Mouse (Mus musculus) large intestine, adult 2 months (tissue): ENCODE measurements around the gene Kcnh7. TPM values are rescaled to one million over a fixed set of nuclear protein-coding genes. Genes with fewer than 3 reads are reported as not detected.
"Not testable (repeated sequence)": the region's sequence is repeated elsewhere in the genome, so short reads cannot be mapped to it uniquely, and the experiment has no call there.

ENCODE experiments used
- DNase-seq: peaks from one replicate; pipeline ENCODE4 v3.0.0-alpha.2; 2012; ENCODE audit warnings: low read depth, low spot score
- WGBS: fragments of 180-500 bp; shearing (Covaris S2); methylation state at CpG from one replicate; pipeline ENCODE4 v1.1.7; 2018; 5-methylcytosine and 5-hydroxymethylcytosine counted together
- polyA plus RNA-seq: library from polyadenylated mRNA; depleted of rRNA; stranded (reverse); fragments of >200 nt; gene quantifications from 2 replicates; pipeline ENCODE4 v1.2.3, GENCODE M21; 2012

The Kcnh7 gene
- polyA plus RNA-seq, 1 experiment = not detected

DNA sequence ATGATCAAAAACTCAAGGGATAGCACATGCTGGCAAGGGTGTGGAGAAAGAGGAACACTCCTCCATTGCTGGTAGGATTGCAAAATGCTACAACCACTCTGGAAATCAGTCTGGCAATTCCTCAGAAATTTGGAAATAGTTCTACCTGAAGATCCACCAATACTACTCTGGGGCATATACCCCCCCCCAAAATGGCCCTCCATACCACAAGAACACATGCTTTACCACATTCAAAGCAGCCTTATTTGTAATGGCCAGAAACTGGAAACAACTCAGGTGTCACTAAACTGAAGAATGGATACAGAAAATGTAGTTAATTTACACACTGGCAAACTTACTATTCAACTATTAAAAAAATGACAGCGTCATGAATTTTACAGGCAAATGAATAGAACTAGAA is 453.4 kb downstream of the Kcnh7 start:
- WGBS = 65% methylated on average over 1 of the region's 1 CpGs
- no peak for DNase-seq

DNA sequence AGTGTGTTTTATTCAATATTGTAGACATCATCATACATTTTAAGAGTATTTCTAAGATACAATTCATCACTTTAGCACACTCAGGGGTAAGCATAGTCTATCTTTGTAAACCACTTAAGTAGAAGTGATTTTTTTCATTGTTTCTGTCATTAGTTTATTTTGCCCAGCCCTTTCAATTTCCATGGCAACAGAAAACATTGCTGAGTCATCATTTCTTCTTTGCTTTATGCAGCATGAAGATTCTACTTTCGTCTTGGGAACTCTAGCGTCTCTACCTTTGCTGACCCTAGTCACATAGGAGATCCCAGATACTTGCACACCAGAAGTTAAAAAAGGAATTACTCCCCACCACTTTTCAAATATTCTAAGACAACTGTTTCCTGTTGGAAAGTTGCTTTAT is 456.4 kb downstream of the Kcnh7 start:
- 89% methylated on average over 2 of the region's 2 CpGs for WGBS
- DNase-seq = no peak

DNA sequence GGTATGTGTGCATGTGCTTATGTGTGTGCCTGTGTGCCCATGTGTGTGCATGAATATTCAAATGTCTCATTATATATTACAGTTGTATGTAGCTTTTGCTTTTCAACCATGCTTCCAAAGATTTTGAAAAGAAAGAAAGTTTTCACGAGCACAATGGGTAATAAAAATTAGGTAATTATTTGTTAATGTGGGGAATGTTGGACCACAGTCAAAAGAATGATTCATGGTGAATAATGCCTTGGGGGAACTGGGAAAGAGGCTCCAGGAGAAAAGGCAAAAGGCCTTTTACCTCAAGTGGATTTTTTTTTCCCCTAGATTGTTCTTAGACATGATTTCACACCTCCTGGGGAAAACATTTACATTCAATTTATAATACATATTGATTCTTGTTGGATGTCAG is 458.1 kb downstream of the Kcnh7 start:
- 2% methylated on average over 1 of the region's 1 CpGs for WGBS

GRCm38 (mm10) chr2:62718411-62718810 is 465.7 kb downstream of the Kcnh7 start:
- WGBS = 38% methylated on average over 1 of the region's 1 CpGs
- DNase-seq = no peak

More for the DNA sequence above, 458.1 kb downstream of the Kcnh7 start:
- no peak for DNase-seq

DNA sequence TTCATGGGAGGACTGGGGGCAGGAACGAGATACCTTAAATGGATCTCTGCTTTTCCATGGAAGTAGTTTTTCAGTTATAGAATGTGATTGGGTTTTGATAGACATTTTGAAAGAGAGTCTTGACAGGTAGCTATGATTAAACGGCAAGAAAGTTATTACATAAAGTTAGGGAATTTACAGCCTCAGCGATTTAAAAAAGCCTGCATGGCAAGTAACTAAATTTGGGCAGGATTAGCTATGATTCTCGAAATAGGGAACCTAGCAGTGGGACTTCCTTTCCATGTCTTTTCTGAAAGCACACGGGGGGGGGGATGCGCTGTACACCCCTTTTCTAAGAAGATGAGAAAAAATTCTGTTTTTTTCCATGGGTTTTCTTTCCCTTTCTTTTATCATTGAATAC is 466.8 kb downstream of the Kcnh7 start:
- DNase-seq = no peak
- 75% methylated on average over 6 of the region's 6 CpGs for WGBS

DNA sequence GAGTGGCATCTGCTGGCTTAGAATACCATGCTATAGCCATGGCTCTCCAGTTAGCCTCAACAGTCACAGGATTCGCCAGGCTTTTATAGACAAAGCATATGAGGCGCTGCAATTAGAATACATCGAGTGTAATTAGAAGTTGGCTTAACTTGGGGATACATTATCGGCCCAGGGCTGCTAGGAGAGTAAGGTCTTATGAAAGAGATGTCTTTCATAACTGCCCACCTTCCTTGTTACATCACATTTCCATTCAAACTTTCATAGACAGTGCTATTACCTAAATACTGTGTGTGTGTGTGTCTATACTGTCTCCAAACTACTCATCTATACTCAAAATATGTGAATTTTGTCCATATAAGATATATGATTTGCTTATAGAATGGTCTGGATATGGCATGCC is 468.8 kb downstream of the Kcnh7 start:
- DNase-seq = no peak

DNA sequence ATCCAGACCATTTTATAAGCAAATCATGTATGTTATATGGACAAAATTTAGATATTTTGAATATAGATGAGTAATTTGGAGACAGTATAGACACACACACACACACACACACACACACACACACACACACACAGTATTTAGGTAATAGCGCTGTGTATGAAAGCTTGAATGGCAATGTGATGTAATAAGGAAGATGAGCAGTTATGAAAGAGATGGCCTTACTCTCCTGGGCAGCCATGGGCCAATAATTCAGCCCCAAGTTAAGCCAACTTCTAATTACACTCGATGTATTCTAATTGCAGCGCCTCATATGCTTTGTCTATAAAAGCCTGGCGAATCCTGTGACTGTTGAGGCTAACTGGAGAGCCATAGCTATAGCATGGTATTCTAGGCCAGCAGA is 469.7 kb downstream of the Kcnh7 start:
- DNase-seq = not testable (repeated sequence)
- 91% methylated on average over 4 of the region's 4 CpGs for WGBS

More for the DNA sequence above, 468.8 kb downstream of the Kcnh7 start:
- WGBS = 91% methylated on average over 4 of the region's 4 CpGs

- DNase-seq = no peak
- 63% methylated on average over 1 of the region's 1 CpGs for WGBS
These were observed 474.5 kb downstream of the Kcnh7 start for GRCm38 (mm10) chr2:62709633-62710032.

GRCm38 (mm10) chr2:62706313-62706712 is 477.8 kb downstream of the Kcnh7 start:
- WGBS = 87% methylated on average over 3 of the region's 3 CpGs
- no peak for DNase-seq

- WGBS = 52% methylated on average over 6 of the region's 6 CpGs
- DNase-seq = no peak
These were observed 498.2 kb downstream of the Kcnh7 start for GRCm38 (mm10) chr2:62685934-62686333.

DNA sequence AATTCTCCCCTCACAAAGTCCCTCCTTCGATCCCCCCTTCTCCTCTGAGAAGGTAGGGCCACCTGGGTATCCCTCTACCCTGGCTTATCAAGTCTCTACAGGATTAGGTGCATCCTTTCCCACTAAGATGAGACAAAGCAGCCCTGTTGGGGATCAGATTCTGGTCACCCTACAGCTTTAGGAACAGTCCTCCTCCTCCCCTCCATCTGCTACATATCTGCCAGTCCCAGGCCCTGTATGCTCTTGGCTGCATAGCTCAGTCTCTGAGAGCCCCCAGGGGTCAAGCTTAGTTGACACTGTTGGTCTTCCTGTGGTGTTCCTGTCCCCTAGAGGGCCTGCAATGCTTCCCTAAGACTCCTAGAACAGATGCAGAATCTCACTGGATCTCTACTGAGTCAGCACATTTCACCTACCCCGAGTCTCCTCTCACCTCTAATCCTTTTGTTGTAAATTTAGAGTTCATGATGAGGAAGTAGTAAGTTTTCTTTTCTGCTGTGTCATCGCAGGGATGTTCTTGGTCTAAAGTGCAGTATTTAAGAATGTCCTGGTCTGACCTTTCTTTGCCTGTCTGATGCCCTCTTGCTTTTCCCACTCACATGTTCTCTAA is 499.0 kb downstream of the Kcnh7 start:
- WGBS = 38% methylated on average over 3 of the region's 3 CpGs
- no peak for DNase-seq

DNA sequence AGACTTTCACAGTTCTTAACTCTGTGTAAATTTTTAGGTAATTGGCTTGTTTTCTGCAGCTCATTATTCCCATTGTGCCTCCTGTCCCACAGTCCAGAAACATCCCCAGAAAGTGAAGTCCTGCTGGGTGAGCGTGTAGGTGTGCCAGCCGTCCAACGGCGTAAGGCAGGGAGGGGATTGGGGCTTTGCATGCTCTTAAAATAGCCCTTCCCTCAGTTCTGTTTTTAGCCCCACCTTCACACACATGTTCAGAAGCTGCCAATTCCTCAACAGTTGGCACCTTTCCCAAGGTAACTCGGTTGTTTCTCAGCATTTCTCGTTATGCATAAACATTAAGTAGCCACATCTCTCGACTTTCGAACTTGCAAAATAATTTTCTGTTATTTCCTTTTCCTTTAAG is 502.4 kb downstream of the Kcnh7 start:
- WGBS = 24% methylated on average over 8 of the region's 8 CpGs
- no peak for DNase-seq

- DNase-seq = no peak
These were observed 511.3 kb downstream of the Kcnh7 start for GRCm38 (mm10) chr2:62672788-62673187.

DNA sequence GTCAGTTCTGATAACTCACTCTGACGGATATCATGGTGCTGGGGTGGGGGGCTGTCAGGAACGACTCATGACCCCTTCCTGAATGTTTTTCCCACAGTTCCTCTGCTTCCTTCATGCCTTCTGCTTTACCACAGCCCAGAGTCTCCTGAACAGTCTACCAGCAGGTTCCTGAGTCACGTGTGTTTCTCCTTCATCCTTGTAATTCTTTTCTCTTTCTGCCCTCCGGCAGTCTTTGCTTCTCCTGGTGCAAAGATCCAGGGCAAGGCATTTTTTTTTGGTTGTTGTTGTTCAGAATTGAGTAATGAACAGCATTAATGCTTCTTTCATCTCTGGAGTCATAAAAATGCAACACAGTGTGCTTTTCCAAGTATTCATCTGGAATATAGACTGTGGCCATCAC is 513.3 kb downstream of the Kcnh7 start:
- DNase-seq = no peak
- WGBS = 82% methylated on average over 4 of the region's 4 CpGs

More at GRCm38 (mm10) chr2:62672788-62673187, 511.3 kb downstream of the Kcnh7 start:
- 86% methylated on average over 5 of the region's 5 CpGs for WGBS

DNA sequence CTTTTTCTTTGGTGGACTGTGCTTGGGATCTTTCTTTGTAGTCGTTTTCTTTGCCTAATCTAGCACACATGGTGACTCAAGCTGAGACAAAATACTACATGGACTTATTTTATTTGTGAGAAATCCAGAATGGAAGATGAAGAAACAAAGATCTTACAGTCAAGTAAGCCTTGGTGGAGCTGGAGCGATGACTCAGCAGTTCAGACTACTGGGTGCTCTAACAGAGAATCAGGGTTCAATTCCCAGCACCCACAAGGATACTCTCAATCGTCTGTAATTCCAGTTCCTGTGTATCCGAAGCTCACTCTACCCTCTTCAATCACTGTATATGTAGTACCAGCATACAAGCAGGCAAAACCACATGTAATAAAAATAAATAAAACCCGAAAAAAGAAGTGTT is 513.8 kb downstream of the Kcnh7 start:
- DNase-seq = no peak
- WGBS = 82% methylated on average over 5 of the region's 5 CpGs

GRCm38 (mm10) chr2:62669848-62670247 is 514.2 kb downstream of the Kcnh7 start:
- 67% methylated on average over 3 of the region's 3 CpGs for WGBS
- no peak for DNase-seq

- DNase-seq = no peak
- WGBS = 25% methylated on average over 1 of the region's 1 CpGs
These were observed 518.6 kb downstream of the Kcnh7 start for GRCm38 (mm10) chr2:62665536-62665935.

- DNase-seq = no peak
- 43% methylated on average over 7 of the region's 7 CpGs for WGBS
These were observed 519.2 kb downstream of the Kcnh7 start for GRCm38 (mm10) chr2:62664839-62665238.

DNA sequence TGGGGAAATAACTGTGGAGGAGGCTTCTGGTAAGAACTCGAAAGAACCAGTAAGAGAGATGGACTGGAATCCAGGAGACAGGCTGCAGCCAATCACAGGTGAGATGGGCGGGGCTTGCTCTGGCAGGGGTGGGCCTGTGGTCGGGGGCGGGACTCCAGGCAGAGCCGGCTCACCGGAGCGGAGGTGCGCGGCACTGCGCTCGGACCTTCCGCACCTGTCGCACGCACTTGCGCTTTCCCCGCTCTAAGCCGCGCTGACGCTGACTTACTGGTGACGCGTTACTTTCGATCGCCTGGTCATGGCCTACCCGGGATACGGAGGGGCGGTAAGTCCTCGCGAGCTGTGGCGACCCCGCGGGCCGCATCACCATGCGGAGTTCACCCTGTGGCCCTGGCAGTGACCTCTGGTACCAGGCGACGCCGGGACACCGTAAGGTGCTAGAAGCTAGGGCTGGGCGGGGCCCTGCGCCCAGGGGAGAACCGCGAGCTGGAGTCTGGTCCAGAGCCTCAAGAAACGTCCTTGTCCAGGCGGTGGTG is 519.9 kb downstream of the Kcnh7 start, which contains the start of gene Gca:
Gene Gca, plus strand, starts transcription at position 151 of the 536 bp plus-strand sequence.
- peak; percentile 77 for DNase-seq
- WGBS = under 1% methylated on average over 43 of the region's 43 CpGs

GRCm38 (mm10) chr2:62662560-62662959 is 521.5 kb downstream of the Kcnh7 start:
- 89% methylated on average over 3 of the region's 3 CpGs for WGBS
- DNase-seq = no peak

- no peak for DNase-seq
- 58% methylated on average over 6 of the region's 6 CpGs for WGBS
These were observed 523.5 kb downstream of the Kcnh7 start for GRCm38 (mm10) chr2:62660565-62660964.

- 95% methylated on average over 1 of the region's 1 CpGs for WGBS
- no peak for DNase-seq
These were observed 528.0 kb downstream of the Kcnh7 start for GRCm38 (mm10) chr2:62656072-62656471.
